15 mouse cellular contexts compared by ENCODE assay signal in the genomic region with DNA sequence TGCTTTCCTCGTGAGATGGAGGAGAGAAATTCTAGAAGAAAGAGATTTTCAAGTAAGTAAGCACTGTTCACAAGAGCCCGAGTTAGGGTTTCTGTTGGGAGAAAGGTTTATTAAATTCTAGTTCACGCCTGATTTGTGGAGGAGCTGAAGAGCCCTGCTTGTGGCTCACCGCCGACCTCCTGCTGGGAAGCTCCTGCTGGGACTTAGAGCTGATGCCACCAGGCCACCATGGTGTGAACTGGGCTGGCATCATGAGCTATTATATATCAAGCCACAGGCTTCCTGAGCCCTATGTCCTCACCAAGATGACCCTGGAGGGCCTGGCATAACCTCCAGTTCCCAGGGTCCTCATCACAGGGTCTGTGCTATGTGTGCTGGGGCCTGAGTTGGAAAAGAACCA.
DNase-seq lines count a peak whose midpoint lies in the region; ATAC-seq lines count a peak whose summit lies in the region.
"Had no signal": no experiment of that assay in that cellular context is flagged by ENCODE, and none has a peak within 500 bp of the region (broad histone marks: within the 10 kb centered on the region; RNA-seq: fewer than 3 reads in every experiment).

No protein-coding gene starts in this region.

- ATAC-seq in cerebellum, adult (ENCODE audit: insufficient number of reproducible peaks, low FRiP score, low TSS enrichment): no peak
- ATAC-seq in granulocyte monocyte progenitor cell, adult 5-6 weeks (replicated peaks; ENCODE audit: poor library complexity, severe bottlenecking): no peak
- ATAC-seq: activated CD4-positive, CD25-positive, alpha-beta regulatory T cell, adult 4 months; forebrain, embryonic 15.5 days; hindbrain, postnatal 0 days had no signal

- DNase-seq in cerebellum, adult 11-12 months: peak; percentile 51
- DNase-seq in cerebellum, adult 9-10 months: peak; percentile 46
- peak; percentile 68 to 76 for DNase-seq in cerebellum, postnatal 25 days
- DNase-seq in layer of hippocampus, adult 9-10 months (ENCODE audit: low spot score): no peak
- no peak for DNase-seq in lung, postnatal 10 days
- DNase-seq: adrenal gland, postnatal 14 days; gastrocnemius, postnatal 10 days; heart, adult 2 months; heart, postnatal 14 days; kidney, adult 11 months had no signal

Comparison
In these comparisons a context has a peak if more than half of its experiments do, and no peak if none do; other contexts are left out.
1. DNase-seq: peak in cerebellum, adult 11-12 months (single experiment), cerebellum, adult 9-10 months (single experiment) and cerebellum, postnatal 25 days (2 of 2); none in layer of hippocampus, adult 9-10 months (single experiment) and lung, postnatal 10 days (single experiment).